Comparison of ENCODE assay signal across 11 mouse cellular contexts in the genomic region with DNA sequence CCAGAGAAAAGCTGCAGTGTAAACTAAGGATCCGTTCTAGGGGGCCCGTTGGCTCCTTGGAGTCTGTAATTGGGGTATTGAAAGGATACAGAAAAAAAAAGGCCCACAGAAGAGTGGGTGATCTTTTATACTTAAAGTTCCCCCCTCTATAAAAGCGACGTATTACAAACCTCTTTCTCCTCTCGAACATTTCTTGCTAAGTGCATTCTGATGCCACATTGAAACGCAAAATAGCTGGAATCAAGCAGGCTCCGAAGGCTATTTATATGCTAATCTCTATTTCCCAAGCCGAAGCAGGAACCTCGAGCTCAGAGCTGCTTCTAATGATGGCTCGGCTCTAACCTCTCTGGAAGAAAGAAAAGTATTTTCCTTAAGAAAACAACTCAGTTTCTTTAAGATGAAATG.
DNase-seq lines count a peak whose midpoint lies in the region; ATAC-seq and TF ChIP-seq lines count a peak whose summit lies in the region.
"Had no signal": no experiment of that assay in that cellular context is flagged by ENCODE, and none has a peak within 500 bp of the region (broad histone marks: within the 10 kb centered on the region; RNA-seq: fewer than 3 reads in every experiment).

No protein-coding gene starts in this region.

- DNase-seq in embryo, embryonic 10 days (ENCODE audit: low spot score): peak; percentile 54
- no peak for DNase-seq in embryo, embryonic 9.5 days (ENCODE audit: extremely low spot score)
- DNase-seq in ES-E14 (ENCODE audit: low read depth, low spot score): peak; percentile 28
- DNase-seq in lung, postnatal 14 days: no peak
- no peak for DNase-seq in cerebellum, adult 18-20 months
- DNase-seq in cerebellum, adult 9-11 months: no peak
- DNase-seq: lung, postnatal 36 days; thymus, postnatal 36 days had no signal

- 0 out of 2 replicates have a peak, but pooled peaks cover 3% of the 10 kb centered on the region for H3K27me3 ChIP-seq in forebrain, embryonic 13.5 days
- no peaks in the 10 kb centered on the region for H3K27me3 ChIP-seq in midbrain, embryonic 12.5 days

- H3K9ac ChIP-seq in ES-E14 (ENCODE audit: insufficient read depth, low read depth, low read length, poor library complexity, severe bottlenecking): no peak overlapping the region
- peak overlapping the region; percentile 14; the same call in 1 of the 2 replicates for H3K9ac ChIP-seq in forebrain, embryonic 13.5 days
- peak overlapping the region; percentile 24; the same call in 1 of the 2 replicates for H3K9ac ChIP-seq in midbrain, embryonic 12.5 days (replicated peaks)

- no peaks in the 10 kb centered on the region for H3K36me3 ChIP-seq in ES-E14 (ENCODE audit: control insufficient read depth, insufficient read depth, low read length, poor library complexity, severe bottlenecking)
- no peaks in the 10 kb centered on the region for H3K36me3 ChIP-seq in forebrain, embryonic 13.5 days (ENCODE audit: poor library complexity, severe bottlenecking)
- H3K36me3 ChIP-seq in midbrain, embryonic 12.5 days: no peaks in the 10 kb centered on the region
- H3K36me3 ChIP-seq: limb, embryonic 13.5 days had no signal

- in situ Hi-C loops in ES-E14 (cut with MboI; ENCODE audit: low sequenced_read_pairs in 2 of 2, unreplicated experiment in 2 of 2): no loop called here

- H3K4me3 ChIP-seq in ES-E14 (ENCODE audit: insufficient read depth in 1 of 2, low read depth in 1 of 2, low read length in 2 of 2, poor library complexity in 1 of 2, severe bottlenecking in 1 of 2): 0 out of 4 replicates have a peak overlapping the region, but pooled peaks of 1 of the 2 experiments have one; percentile 9
- H3K4me3 ChIP-seq in forebrain, embryonic 13.5 days: no peak overlapping the region
- H3K4me3 ChIP-seq in midbrain, embryonic 12.5 days: peak overlapping the region; percentile 24
- H3K4me3 ChIP-seq: limb, embryonic 13.5 days had no signal

- H3K4me1 ChIP-seq in ES-E14 (ENCODE audit: control insufficient read depth in 2 of 2, insufficient read depth in 2 of 2, low read length in 2 of 2, poor library complexity in 1 of 2): peaks cover 7 to 10% of the 10 kb centered on the region in 2 experiments
- H3K4me1 ChIP-seq in forebrain, embryonic 13.5 days: peaks cover 61% of the 10 kb centered on the region
- peaks cover 48% of the 10 kb centered on the region for H3K4me1 ChIP-seq in midbrain, embryonic 12.5 days

- H3K9me3 ChIP-seq in ES-E14 (ENCODE audit: control insufficient read depth, insufficient read depth, low read depth, low read length): no peaks in the 10 kb centered on the region
- no peaks in the 10 kb centered on the region for H3K9me3 ChIP-seq in forebrain, embryonic 13.5 days (replicated peaks)
- no peaks in the 10 kb centered on the region for H3K9me3 ChIP-seq in midbrain, embryonic 12.5 days
- H3K9me3 ChIP-seq: limb, embryonic 13.5 days had no signal

- no peak overlapping the region for H3K27ac ChIP-seq in ES-E14 (ENCODE audit: insufficient read depth, low read depth, low read length, poor library complexity, severe bottlenecking)
- H3K27ac ChIP-seq in forebrain, embryonic 13.5 days: peak overlapping the region; percentile 95
- H3K27ac ChIP-seq in midbrain, embryonic 12.5 days (replicated peaks): peak overlapping the region; percentile 95
- H3K27ac ChIP-seq: limb, embryonic 13.5 days had no signal

- WGBS in forebrain, embryonic 13.5 days: 2% methylated on average over 10 of the region's 10 CpGs
- 2% methylated on average over 10 of the region's 10 CpGs for WGBS in midbrain, embryonic 12.5 days

- ATAC-seq in forebrain, embryonic 13.5 days: peak; percentile 86
- peak; percentile 65 for ATAC-seq in midbrain, embryonic 12.5 days (ENCODE audit: low FRiP score, low read depth)

- H3K4me2 ChIP-seq in forebrain, embryonic 13.5 days: peak overlapping the region; percentile 49
- H3K4me2 ChIP-seq in midbrain, embryonic 12.5 days (replicated peaks): peak overlapping the region; percentile 46
- H3K4me2 ChIP-seq: limb, embryonic 13.5 days had no signal

TF ChIP-seq in ES-E14, 5 proteins besides CTCF, POLR2A, EP300 and RAD21:
- TF ChIP-seq ZNF384 (IDR thresholded peaks at IDR 0.05; ENCODE audit: low read depth, low read length) (0 out of 2 replicates have a peak, but pooled peaks have one; percentile 27), ZC3H11A (IDR thresholded peaks at IDR 0.05; ENCODE audit: borderline replicate concordance, low read depth, low read length) (no peak)

Comparison
In these comparisons a context has a peak if more than half of its experiments do, and no peak if none do; other contexts are left out.
1. DNase-seq: peak in embryo, embryonic 10 days (single experiment) and ES-E14 (single experiment); none in embryo, embryonic 9.5 days (single experiment), lung, postnatal 14 days (single experiment), cerebellum, adult 18-20 months (0 of 2) and cerebellum, adult 9-11 months (single experiment).